Mouse (Mus musculus): ENCODE data around the gene Senp8.

- no peak for TF ChIP-seq POLR2A (IDR thresholded peaks at IDR 0.05; ENCODE audit: low read depth, low read length)
- TF ChIP-seq CTCF (conservative IDR thresholded peaks at IDR 0.05; ENCODE audit: insufficient read depth, insufficient read length, low read depth, low read length) = no peak
Measured at GRCm38 (mm10) chr9:59709225-59709624, 41.3 kb downstream of the Senp8 start.
